Mouse (Mus musculus): Measurements from ENCODE around the gene Gsk3b. TPM values are rescaled to one million over a fixed set of nuclear protein-coding genes. Genes with fewer than 3 reads are reported as not detected.

The Gsk3b gene
- total RNA-seq (2023): 62.4 to 78.7 TPM (median 70.2 TPM) in 4 replicates

GRCm38 (mm10) chr16:38088629-38089446 is at the start of gene Gsk3b:
TSS of gene Gsk3b (plus strand) at chr16:38089001.

GRCm38 (mm10) chr16:38294685-38295348 is 206.0 kb downstream of the Gsk3b start, which contains the start of gene Nr1i2:
TSS of gene Nr1i2 (minus strand) at chr16:38294824.

Other genes with a start within 250 kb of the Gsk3b start
- not detected in 4 replicates for gene Gm36028, start 227.9 kb upstream of the Gsk3b start, total RNA-seq (2023)
- gene Lrrc58, start 220.6 kb upstream of the Gsk3b start, total RNA-seq (2023): 31.4 to 34.3 TPM (median 32.5 TPM) in 4 replicates
- gene Gpr156, start 172.5 kb upstream of the Gsk3b start, total RNA-seq (2023): 3.7 to 5.0 TPM (median 4.6 TPM) in 4 replicates
- not detected in 4 replicates for gene Nr1i2, start 205.8 kb downstream of the Gsk3b start, total RNA-seq (2023)